Mouse (Mus musculus): Measurements from ENCODE around the gene Strada. TPM values are rescaled to one million over a fixed set of nuclear protein-coding genes. Genes with fewer than 3 reads are reported as not detected.
"Not testable (repeated sequence)": the region's sequence is repeated elsewhere in the genome, so short reads cannot be mapped to it uniquely, and the experiment has no call there.

The Strada gene
- total RNA-seq (2021), result 10 to 100 TPM; 28.8 to 32.3 TPM
- long read RNA-seq, transcript Strada-201 (13 exons, 2,099 nt), result major isoform, 7 of 21 reads
- long read RNA-seq, partial matches to known transcripts, result 2 of 21 reads
- long read RNA-seq, other reads (novel, unspliced or antisense), result 8 of 21 reads

DNA sequence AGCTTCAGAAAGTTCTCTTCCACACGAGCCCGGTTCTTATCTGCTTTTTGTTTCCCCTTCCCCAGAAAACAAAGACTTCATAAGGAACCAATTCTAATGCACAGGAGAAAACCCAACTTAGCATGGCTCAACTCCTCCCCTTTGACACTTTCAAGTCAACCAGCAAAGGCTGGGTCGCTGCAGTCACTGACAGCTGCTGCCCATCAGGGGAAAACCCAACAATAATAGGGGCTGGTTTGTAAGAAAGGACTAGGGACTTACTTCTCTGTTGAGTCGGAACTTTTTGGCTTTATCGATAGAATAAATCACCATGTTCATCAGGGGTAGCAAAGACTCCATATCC, at the start of gene Strada:
Strada (minus strand) TSS at position 46 of the 343 bp plus-strand sequence.
- DNase-seq (ENCODE audit: low spot score in 2 of 2), result no peak

DNA sequence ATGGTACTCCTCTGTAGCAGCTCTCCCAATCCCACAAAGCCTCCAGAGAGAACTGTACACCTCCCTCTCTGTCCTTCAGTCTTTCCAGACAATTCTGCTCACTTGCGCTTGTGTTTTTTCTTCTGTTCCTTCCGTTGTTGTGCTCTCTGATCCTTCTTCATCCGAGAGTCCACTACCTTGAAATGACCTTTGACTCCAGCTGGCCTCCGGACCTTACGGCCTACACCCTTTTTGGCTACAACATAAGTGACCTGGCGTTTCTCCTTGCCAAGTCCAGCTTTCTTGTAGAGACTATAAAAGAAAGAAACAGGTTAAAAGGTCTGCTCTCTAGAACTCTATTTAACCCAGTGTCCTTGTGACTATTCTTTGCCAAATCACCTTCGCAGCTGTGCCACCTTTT, 47.4 kb upstream of the Strada start:
- DNase-seq (ENCODE audit: low spot score in 2 of 2), result peak in 1 of 2 experiments; percentile 9

DNA sequence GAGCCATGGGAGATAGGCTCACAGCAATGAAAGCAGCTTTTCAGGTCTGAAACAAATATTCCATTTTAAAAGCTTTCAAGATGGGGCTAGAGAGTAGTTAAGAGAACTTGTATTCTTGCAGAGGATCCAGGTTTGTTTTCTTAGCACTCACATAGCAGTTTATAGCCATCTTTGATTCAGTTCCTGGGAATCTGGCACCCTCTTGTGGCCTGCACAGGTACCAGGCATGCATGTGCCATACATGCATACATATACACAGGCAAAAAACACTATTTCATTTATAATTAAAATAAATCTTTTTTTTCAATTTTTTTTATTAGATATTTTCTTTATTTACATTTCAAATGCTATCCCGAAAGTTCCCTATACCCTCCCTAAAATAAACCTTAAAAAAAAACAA, 44.9 kb upstream of the Strada start:
- no peak for DNase-seq (ENCODE audit: low spot score in 2 of 2)

DNA sequence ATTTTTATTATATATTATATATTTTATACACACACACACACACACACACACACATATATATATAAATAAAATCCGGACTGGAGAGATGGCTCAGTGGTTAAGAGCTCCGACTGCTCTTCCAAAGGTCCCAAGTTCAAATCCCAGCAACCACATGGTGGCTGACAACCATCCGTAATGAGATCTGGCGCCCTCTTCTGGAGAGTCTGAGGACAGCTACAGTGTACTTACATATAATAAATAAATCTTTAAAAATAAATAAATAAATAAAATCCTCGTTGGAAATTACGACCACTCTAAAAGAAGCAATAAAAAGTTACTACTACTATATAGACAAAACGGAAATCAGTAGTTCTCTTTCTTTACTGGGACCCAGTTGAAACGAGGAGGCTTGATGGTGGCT, 32.0 kb upstream of the Strada start:
- not testable (repeated sequence) for DNase-seq (ENCODE audit: low spot score in 2 of 2)

DNA sequence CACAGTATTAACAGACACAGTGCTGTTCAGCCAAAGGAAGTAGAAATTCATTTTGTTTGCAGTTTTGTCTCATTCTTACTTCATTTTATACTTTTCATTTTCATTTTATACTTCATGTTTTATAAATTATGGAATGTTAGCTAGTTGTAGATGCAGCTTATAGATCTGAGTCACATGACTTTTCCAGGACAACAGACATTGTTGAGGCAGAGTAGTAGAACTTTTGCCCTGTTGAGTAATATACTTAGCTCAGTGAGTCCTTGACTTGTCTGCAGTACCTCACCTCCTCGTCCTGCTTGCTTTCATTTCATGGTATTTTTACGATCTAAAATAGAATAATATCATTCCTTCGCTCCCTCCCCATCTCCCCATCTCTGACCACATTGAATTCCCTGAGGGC, 18.6 kb upstream of the Strada start:
- DNase-seq (ENCODE audit: low spot score in 2 of 2), result no peak

DNA sequence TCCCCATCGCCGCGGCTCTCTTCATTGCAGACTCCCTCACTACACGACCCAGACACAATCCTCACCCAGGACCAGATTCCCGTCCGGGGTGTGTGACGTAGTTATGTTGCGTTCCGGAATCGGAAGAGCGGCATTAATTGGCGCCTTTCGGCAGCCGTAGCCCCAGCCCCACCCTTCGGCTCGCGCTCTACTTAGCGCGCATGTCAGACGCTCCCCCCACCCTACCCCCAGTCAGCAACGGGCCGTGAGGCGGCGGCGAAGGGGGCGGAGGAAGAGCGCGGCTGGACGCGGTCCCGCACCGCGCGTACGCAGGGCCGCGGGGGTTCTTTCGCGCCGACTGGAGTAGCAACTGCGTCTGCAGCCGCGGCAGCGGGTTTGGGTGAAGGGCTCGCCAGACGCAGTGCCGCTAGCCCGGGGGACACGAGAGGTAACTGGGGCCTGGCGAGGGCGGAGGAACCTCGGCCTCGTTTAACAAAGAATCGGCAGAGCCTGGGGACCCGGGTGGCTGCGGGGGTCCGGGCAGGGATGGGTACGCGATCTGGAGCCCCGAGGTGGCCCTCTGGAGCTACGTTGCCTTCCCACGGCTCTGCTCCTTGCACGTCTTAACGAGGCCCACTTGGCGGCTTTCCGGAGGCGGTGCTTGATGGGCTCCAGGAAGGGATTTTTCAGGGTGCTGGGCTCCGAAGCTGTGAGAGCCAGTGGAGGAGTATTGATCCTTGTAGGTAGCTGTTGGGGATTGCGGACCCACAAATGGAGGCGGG, 14.9 kb upstream of the Strada start, which contains the start of gene Ddx42:
Ddx42 (plus strand) TSS at position 197 of the 761 bp plus-strand sequence.
- peak; percentile 85 to 89 for DNase-seq (ENCODE audit: low spot score in 2 of 2)

DNA sequence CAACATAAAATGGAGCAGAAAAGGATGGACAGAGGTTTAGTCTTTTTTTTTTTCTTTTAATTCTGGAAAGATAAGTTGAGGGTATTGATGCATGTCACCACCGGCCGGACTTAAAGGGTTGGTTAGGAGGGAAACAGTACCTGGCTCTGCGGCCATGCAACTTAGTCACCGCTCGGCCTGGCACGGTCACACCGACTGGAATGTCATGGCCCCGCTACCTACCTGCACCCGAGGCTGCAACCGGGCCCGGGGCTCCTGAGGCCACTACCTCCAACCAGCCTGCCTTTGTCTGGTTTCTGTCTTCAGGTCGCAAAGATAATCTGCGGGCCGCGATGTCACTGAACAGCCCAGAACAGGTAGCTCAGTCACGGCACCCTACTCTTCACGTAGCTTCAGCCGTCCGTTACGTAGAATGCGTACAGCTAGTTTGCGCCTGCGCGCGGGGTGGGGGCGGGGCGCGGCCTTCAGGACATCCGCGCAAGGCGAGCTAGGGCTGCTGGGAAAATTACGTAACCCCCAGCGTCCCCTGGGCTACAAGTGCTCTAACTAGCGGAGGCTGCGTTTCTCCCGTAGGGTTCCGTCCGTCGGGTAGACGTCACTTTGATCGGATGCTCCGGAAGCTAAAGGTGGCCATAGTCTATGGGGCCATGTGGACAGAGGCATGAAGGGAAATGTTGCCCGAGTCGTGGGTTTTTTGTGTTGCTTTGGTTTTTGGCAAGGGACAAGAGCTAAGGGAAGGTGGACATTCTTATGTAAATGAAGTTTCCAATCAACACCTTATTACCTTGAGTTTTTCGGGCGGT, 14.2 kb upstream of the Strada start, which contains the start of gene Ccdc47:
Ccdc47 (minus strand) TSS at position 418 of the 803 bp plus-strand sequence.
- peak; percentile 90 to 93 for DNase-seq (ENCODE audit: low spot score in 2 of 2)

DNA sequence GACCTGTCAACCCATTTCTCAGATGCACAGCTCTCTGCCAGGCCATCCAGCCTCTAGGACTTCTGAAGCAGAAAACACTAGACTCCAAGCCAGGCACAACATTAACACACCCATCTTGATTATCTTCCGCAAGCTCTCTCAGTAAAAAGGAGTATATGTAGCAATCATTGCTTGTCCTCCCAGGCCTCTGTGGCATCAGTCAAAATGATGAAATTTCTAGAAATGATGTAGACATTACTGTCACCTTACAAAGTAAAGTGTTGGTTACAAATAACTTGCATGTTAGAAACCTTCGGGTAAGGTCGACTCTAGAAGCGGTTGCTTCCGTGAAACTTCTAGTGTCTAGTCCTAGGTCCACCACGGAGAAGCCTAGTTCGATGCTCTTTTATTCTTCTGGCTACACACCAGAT, 13.5 kb upstream of the Strada start:
- no peak for DNase-seq (ENCODE audit: low spot score in 2 of 2)

DNA sequence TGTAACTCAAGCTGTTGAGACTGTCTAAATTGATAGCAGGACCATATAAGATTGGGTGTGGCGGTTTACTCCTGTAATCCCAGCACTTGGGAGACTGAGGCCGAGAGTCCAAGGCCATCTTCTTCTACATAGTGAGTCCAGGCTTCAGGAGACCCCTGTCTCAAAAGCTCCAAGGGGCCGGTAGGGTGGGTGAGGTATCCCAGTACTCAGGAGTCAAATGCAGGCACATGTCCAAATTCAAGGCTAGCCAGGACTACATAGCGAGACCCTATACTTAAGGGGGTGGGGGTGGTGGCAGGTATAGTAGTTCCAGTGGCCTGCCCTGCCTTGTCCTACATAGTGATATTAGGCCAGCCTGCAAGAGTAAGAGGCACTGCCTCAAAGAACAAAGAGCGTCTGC, 12.9 kb upstream of the Strada start:
- DNase-seq (ENCODE audit: low spot score in 2 of 2), result no peak

DNA sequence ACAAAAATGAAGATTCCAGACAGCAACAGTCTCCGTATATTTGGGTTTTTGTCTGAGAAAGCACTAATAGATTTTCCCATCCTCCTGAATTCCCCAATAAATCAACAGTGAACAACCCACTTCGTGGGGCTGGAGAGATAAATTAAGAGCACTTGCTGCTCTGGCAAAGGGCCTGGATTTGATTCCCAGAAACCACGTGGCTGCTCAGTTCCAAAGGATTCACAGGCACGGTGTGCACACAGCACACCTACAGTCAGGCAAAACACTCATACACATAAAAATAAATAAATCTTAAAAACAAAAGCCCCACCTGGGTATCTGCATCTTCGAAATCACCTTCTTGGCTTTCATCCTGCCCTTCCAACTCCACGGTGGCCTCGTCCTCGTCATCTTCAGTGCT, 10.8 kb upstream of the Strada start:
- DNase-seq (ENCODE audit: low spot score in 2 of 2), result no peak

DNA sequence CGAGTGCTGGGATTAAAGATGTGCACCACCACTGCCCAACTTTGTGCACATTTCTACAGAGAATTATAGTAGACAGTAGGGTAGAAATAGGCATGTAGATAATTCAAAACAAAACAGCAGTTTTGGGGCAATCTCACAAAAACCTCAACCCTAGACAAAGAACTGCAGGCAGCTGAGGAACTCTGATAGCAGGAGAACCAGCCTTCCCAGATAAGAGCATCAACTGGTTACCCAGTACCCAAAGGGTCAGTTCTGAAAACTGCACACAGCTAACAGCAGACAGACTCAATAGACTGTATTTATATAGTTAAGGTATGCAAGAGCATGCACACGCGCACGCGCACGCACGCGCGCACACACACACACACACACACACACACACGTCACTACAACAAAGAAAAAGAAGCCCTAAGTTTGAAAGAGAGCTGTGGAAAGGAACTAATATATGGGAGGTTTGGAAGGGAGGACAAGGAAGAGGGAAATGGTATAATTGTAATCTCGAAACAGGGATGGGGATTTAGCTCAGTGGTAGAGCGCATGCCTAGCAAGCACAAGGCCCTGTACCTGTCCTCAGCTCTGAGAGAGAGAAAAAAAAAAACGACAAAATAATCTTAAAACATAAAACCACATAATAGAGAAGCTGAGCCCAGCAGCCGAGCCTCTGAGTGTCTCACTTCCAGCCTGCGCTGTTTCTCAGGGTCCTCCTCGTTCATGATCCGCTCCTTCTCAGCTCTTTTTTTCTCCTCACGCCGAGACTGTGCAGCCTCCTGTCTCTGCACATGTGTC, 438 bp downstream of the Strada start:
- no peak for DNase-seq (ENCODE audit: low spot score in 2 of 2)

DNA sequence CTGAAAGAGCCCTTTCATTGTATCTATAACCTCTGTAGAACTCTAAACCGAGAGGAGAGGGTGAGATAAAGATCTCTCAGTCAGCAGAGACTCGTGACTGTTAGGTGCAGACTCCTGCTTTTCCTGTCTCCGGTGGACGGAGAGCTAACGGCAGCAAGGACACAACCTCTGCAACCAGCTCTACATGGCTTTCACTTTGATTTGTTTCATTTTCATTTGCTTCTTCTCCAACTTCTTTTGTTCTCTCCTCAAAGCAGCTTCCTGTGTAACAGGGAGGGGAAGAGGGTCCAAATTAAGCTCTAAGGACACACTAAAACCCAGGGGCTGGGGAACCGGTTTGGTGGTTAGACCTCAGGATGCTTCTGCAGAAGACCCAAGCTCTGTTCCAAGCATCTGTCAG, 1.2 kb downstream of the Strada start:
- no peak for DNase-seq (ENCODE audit: low spot score in 2 of 2)

DNA sequence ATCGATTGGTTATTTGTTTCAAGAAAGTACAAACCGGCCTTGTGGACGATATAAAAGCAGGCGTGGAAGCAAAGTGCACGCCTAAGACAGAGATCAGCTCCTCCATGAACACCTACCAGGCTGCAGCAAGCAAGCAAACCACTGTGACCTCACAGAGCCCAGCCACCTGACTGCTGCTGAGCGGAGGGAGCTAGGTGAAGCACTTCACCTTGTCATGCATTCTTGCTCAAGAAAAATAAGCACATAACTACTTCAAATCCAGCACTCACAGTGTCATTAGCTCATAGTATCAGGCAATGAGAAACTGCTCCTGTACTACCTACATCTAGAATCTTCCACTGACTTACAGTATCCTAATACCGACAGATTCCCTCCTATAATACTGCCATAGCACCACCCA, 2.0 kb downstream of the Strada start:
- not testable (repeated sequence) for DNase-seq (ENCODE audit: low spot score in 2 of 2)

DNA sequence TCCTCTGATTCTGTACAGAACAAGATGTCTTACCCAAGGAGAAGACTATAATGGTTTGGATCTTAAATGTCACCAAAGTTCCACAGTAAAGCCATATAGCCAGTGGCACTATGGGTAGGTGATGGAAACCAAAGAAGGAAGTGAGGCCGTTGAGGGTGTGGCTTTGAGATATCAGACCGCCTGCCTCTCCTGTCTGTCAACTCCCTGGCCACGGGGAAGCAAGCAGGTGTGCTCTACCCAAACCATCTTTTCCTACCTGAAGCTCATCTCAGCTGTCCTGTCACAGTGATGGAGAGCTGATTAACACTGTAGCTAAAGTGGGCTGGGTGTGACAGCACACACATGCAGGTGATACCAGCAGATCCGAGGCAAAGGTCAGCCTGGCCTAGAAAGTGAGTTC, 3.7 kb downstream of the Strada start:
- DNase-seq (ENCODE audit: low spot score in 2 of 2), result no peak

DNA sequence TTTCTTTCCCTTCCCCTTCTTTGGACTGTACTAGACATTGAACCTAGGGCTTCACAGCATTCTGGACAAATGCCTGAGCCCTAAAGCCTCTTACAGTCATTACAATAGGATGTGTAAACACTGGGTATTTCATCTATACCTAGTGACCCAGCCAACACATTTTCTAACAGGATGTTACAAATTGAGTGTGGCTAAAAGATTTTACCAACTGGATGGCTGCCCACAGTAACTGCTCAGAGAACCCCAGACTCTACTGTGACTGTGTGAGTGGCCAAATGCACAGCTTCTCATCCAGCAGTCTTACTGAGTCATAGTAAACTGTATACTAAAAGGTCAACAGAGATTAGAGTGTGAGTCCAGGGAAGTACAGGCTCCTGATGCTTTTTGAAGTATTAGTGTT, 6.6 kb downstream of the Strada start:
- no peak for DNase-seq (ENCODE audit: low spot score in 2 of 2)

DNA sequence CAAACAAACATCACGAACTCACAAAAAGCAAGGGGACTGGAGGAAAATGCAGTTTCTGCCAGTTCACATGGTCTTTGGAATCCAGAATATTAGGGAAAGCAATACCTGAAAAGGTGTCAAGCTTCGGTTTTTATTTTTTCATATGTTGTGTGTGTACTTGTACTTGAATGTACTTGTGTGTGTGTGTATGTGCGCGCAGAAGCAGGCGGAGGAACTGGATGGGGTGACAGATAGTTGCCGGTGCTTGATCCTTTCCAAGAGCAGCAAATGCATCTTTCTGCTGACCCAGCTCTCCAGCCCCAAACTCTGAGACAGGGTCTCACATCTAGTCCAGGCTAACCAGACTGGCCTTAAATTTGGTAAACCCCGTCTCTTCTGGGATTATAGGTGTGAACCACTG, 7.1 kb downstream of the Strada start:
- DNase-seq (ENCODE audit: low spot score in 2 of 2), result no peak

DNA sequence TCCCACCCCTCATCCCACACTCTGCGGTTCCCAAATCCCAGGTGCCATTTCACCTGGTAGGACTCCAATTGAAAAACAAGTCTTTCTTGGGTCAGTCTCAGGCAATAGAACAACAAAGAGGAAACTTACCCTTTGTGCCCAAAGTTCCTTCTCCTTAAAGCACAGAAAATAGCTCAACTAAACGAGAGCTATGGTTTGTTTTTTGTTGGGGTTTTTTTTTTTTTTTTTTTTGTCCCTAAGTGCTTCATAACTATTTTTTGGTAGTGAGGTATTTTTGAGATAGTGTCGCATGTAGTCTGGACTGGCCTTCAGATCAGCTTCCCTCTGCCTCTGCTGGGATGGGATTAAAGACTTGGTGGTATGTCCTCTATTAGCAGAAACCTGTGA, 7.8 kb downstream of the Strada start:
- DNase-seq (ENCODE audit: low spot score in 2 of 2), result no peak

DNA sequence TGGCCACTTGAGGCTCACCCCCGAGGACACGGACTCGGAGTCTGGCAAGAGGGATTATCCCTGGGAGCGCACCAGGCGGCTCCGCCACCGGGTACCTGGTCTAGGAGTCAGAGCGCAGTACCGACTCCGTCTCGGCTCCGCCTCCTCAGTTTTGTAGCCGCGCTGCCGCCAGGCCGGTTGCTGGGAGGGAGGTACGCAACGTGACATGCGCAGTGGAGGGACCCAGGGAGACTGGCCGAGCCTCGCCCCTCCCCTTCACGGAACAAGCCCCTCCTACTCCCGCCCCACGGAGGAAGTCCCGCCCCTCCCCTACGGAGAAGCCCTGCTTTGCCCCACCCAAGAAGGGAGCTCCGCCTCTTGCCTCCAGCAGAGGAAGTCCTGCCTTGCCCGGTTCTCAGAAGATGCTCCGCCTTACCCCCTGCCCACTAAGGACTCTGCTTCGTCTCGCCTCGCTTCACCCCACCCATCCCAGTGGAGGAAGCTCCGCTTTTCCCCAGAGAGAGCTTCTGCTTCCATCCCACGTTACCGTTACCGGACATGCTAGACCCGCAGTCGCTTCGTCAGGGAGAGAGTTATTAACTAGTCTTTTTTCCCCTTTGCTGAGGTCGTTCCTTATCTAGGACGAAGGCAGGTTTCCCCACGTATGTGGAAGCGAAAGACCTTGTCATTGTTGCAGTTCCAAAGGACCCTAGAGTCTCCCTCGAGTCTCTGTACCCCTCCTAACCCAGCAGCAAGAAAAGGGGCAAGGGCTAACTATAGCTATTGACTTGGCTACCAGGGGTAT, 8.4 kb downstream of the Strada start:
- DNase-seq (ENCODE audit: low spot score in 2 of 2), result peak; percentile 95 to 97

DNA sequence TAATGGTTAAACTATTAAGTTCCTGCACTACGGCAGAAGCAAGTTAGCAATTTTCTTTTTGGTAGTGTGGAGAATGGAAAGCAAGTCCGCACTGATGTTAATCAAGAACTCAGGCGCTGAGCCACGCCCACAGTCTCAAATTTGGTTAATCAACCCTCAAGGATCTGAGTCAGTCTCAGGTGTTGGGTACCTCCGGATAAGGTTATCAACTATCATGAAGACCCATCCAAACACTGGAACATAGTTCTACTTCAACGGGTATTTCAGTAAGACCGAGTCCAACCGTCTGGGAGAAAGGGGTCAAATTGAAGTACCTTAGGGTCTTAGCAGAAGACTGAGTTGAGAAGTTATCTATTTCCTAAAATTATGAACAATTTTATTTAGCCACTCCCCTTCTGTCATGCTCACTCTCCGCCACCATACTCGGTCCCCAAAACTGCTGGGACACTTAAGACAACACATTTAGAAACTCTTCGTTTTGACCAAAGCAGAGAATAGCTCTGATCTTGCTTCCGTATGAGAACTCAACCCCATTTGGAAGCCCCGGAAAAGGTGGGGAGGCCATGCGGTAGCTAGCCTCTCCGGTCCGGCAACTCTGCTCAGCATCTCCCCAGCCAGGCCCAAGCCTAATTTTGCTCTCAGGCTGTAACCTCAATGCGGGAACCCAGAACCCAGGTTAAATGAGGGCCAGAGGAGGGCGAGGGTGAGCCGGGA, 9.2 kb downstream of the Strada start:
- DNase-seq (ENCODE audit: low spot score in 2 of 2), result no peak

DNA sequence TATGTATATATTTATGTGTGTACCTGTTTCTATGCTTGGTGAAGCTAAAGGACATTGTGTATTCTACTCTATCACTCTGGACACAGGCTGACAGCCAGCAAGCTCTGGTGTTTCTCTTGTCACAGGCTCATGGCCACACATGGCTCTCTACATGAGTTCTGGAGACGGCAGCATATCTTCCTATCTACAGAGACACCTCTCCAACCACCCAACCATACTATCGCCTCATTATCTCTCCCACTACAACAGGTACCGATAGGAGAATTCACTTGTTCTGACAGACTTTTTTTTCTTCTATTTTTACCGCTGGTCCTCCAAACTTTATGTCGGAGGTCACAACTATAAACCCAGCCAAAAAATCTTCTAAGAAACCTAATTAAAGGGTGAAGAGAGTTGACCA, 9.7 kb downstream of the Strada start:
- no peak for DNase-seq (ENCODE audit: low spot score in 2 of 2)
